8 mouse cellular contexts compared by ENCODE assay signal in the genomic region with DNA sequence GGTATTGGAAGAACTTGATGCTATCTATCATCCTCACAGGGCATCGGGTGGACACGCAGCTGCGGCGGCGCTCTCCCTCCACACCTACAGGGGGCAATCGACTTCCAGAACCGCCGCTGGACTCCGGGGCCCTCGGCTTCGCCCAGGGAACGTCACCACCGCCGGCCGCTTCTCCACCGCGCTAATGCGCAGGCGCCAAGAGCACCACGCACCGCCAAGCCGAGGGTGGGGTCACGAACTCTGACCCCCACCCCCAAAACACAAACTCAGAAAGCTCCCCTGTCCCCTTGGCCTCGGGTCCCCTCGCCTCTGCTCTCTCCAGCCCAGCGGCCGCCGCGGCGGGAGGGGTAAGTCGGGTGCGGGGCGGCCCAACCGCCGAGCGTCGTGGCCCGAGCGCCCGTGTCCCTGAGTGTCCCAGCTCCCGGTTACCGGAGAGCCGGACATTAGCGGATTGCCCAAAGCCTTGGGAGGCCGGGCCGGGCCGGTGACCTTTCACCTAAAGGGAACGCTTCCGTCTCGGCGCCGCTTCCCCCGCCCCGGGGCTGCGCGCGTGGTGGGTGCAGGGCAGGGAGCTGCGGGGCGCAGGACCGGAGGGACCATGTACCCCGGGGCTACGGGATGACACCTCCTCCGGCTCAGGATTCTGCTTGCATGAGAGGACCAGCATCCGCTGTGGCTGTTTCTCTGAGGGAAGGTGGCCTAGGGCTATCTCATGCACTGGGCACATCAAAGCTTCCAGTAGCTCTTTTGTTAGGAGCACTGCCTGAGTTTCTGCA. TPM values are rescaled to one million over a fixed set of nuclear protein-coding genes. Genes with fewer than 3 reads are reported as not detected.
DNase-seq lines count a peak whose midpoint lies in the region; ATAC-seq and TF ChIP-seq lines count a peak whose summit lies in the region.

Gene Nr2c1, plus strand, starts transcription at position 268 of the 776 bp plus-strand sequence.

- H3K36me3 ChIP-seq in heart, embryonic 13.5 days, result no peaks in the 10 kb centered on the region
- H3K36me3 ChIP-seq in liver, embryonic 11.5 days (ENCODE audit: control insufficient read depth, insufficient read depth, low read length), result no peaks in the 10 kb centered on the region
- no peaks in the 10 kb centered on the region for H3K36me3 ChIP-seq in myocyte (ENCODE audit: control insufficient read depth, insufficient read depth)

- TF ChIP-seq POLR2A in brain, embryonic 14.5 days (IDR thresholded peaks at IDR 0.05; ENCODE audit: borderline replicate concordance, extremely low read depth, insufficient read depth, insufficient read length, poor library complexity, severe bottlenecking), result peak; percentile 19; the same call in 1 of the 2 replicates
- TF ChIP-seq POLR2A in myocyte (IDR thresholded peaks at IDR 0.05; ENCODE audit: insufficient read length, low read depth), result peak; percentile 69

- peak within 1 kb of the TSS; percentile 39 for H3ac ChIP-seq in myocyte (ENCODE audit: control insufficient read depth, insufficient read length)

- peak within 1 kb of the TSS; percentile 74 for H3K4me2 ChIP-seq in heart, embryonic 13.5 days
- H3K4me2 ChIP-seq in liver, embryonic 11.5 days, result peak within 1 kb of the TSS; percentile 71
- H3K4me2 ChIP-seq in myocyte (ENCODE audit: low read depth), result peak within 1 kb of the TSS; percentile 82

- peaks cover 37% of the 10 kb centered on the region for H3K4me1 ChIP-seq in heart, embryonic 13.5 days
- peaks cover 7% of the 10 kb centered on the region for H3K4me1 ChIP-seq in liver, embryonic 11.5 days (replicated peaks; ENCODE audit: control insufficient read depth, insufficient read depth, low read length)

- no peaks in the 10 kb centered on the region for H3K27me3 ChIP-seq in heart, embryonic 13.5 days (replicated peaks)
- H3K27me3 ChIP-seq in liver, embryonic 11.5 days (replicated peaks; ENCODE audit: control insufficient read depth, insufficient read depth, low read length), result no peaks in the 10 kb centered on the region
- no peaks in the 10 kb centered on the region for H3K27me3 ChIP-seq in myocyte (ENCODE audit: control insufficient read depth, insufficient read depth, insufficient read length)

- peak; percentile 64 for TF ChIP-seq CTCF in brain, embryonic 14.5 days (IDR thresholded peaks at IDR 0.05; ENCODE audit: borderline replicate concordance, extremely low read depth, insufficient read depth, insufficient read length)

- WGBS in heart, embryonic 13.5 days, result 1% methylated on average over 64 of the region's 64 CpGs
- WGBS in liver, embryonic 11.5 days, result under 1% methylated on average over 63 of the region's 64 CpGs

- H3K4me3 ChIP-seq in heart, embryonic 13.5 days, result peak within 1 kb of the TSS; percentile 90
- H3K4me3 ChIP-seq in liver, embryonic 11.5 days (ENCODE audit: low read depth, low read length), result peak within 1 kb of the TSS; percentile 90
- H3K4me3 ChIP-seq in myocyte, result peak within 1 kb of the TSS; percentile 71

- DNase-seq in CD4-positive helper T cell, adult 2 months (ENCODE audit: low read depth, low spot score), result peak; percentile 72
- peak; percentile 93 for DNase-seq in brain, embryonic 14.5 days (ENCODE audit: low read depth)
- peak; percentile 94 for DNase-seq in kidney, postnatal 10 days
- peak; percentile 84 for DNase-seq in liver, embryonic 11.5 days (ENCODE audit: low spot score)
- peak; percentile 73 to 86 for DNase-seq in spleen, postnatal 4 days (ENCODE audit: low spot score in 2 of 2)

- peak; percentile 56; the same call in 1 of the 2 replicates for ATAC-seq in erythroid progenitor cell, adult 5-6 weeks (replicated peaks; ENCODE audit: low FRiP score, poor library complexity, severe bottlenecking)
- ATAC-seq in heart, embryonic 13.5 days (ENCODE audit: extremely low read depth, insufficient number of reproducible peaks, low FRiP score, low TSS enrichment), result peak; percentile 83
- ATAC-seq in liver, embryonic 11.5 days (replicated peaks; ENCODE audit: low FRiP score), result peak; percentile 85

- peaks cover 23% of the 10 kb centered on the region for H3K79me2 ChIP-seq in myocyte (ENCODE audit: control insufficient read depth, insufficient read depth)

- H3K9me3 ChIP-seq in heart, embryonic 13.5 days, result no peaks in the 10 kb centered on the region
- H3K9me3 ChIP-seq in liver, embryonic 11.5 days (ENCODE audit: control insufficient read depth, low read length), result no peaks in the 10 kb centered on the region

- peak within 1 kb of the TSS; percentile 96 for H3K9ac ChIP-seq in heart, embryonic 13.5 days
- peak within 1 kb of the TSS; percentile 95 for H3K9ac ChIP-seq in liver, embryonic 11.5 days (ENCODE audit: low read depth, low read length)

- H3K27ac ChIP-seq in heart, embryonic 13.5 days (replicated peaks), result peak within 1 kb of the TSS; percentile 93
- H3K27ac ChIP-seq in liver, embryonic 11.5 days (ENCODE audit: low read depth, low read length), result peak within 1 kb of the TSS; percentile 92

TF ChIP-seq in myocyte, 11 proteins besides CTCF, POLR2A, EP300 and RAD21:
- no peak for TF ChIP-seq USF1 (IDR thresholded peaks at IDR 0.05; ENCODE audit: low read depth)
- no peak for TF ChIP-seq E2F4 (IDR thresholded peaks at IDR 0.05; ENCODE audit: insufficient read depth)
- TF ChIP-seq SRF (IDR thresholded peaks at IDR 0.05; ENCODE audit: control insufficient read depth, insufficient read length, low read depth), result no peak
- no peak for TF ChIP-seq TCF3 (IDR thresholded peaks at IDR 0.05; ENCODE audit: insufficient read length, low read depth)
- TF ChIP-seq TCF12 (IDR thresholded peaks at IDR 0.05; ENCODE audit: insufficient read depth, poor library complexity, severe bottlenecking), result no peak
- TF ChIP-seq CEBPB (IDR thresholded peaks at IDR 0.05; ENCODE audit: insufficient read depth, poor library complexity, severe bottlenecking), result no peak
- peak; percentile 50 for TF ChIP-seq POLR2AphosphoS2 (IDR thresholded peaks at IDR 0.05; ENCODE audit: insufficient read length, low read depth)
- peak in 1 of 3 experiments; percentile 61 for TF ChIP-seq MYOG (IDR thresholded peaks at IDR 0.05; ENCODE audit: control insufficient read depth in 1 of 3, insufficient read depth in 1 of 3, insufficient read length in 2 of 3, low read depth in 2 of 3)
- TF ChIP-seq MYOD1 (IDR thresholded peaks at IDR 0.05; ENCODE audit: control insufficient read depth in 1 of 3, insufficient read length in 2 of 3, low read depth in 2 of 3), result peak in 2 of 3 experiments; percentile 26 to 41
- no peak for TF ChIP-seq REST (IDR thresholded peaks at IDR 0.05; ENCODE audit: insufficient read depth, insufficient read length)
- no peak for TF ChIP-seq MAX (IDR thresholded peaks at IDR 0.05; ENCODE audit: low read depth)

RNA-seq across cellular contexts. Expression of gene Nr2c1, which starts in this region (rescaled TPM):
- polyA plus RNA-seq in brain, embryonic 14.5 days (2012; rRNA removed), result 10.9 and 11.3 TPM in 2 replicates
- total RNA-seq in erythroid progenitor cell, adult 5-6 weeks (2015; ENCODE audit: low replicate concordance), result 0.84 and 2.2 TPM in 2 replicates
- total RNA-seq in erythroid progenitor cell, adult 5-6 weeks (2017; ENCODE audit: low replicate concordance), result 0.64 and 1.4 TPM in 2 replicates
- polyA plus RNA-seq in heart, embryonic 13.5 days (2015; fragmentation: Nextera tagmentation; extraction: Ambion mirVana), result 5.7 and 6.0 TPM in 2 replicates
- 6.4 and 7.4 TPM in 2 replicates for polyA plus RNA-seq in liver, embryonic 11.5 days (2014; fragmentation: Nextera tagmentation; extraction: Ambion mirVana)
- polyA plus RNA-seq in myocyte (2012; fragmentation: generic; extraction: Trizol), result 8.4 TPM

Comparison
In these comparisons a context has a peak if more than half of its experiments do, and no peak if none do; other contexts are left out.
1. Peak in every context shown above with its lines: DNase-seq, ATAC-seq, H3K4me3 ChIP-seq and H3K27ac ChIP-seq.